Mouse (Mus musculus): ENCODE results near the gene Morc3. TPM values are rescaled to one million over a fixed set of nuclear protein-coding genes. Genes with fewer than 3 reads are reported as not detected.
A peak's percentile ranks its signal among the peaks of the same experiment; 100 is the strongest.

The Morc3 gene
- total RNA-seq, 2 experiments from 2014 or later: 24.5 to 24.7 TPM

GRCm38 (mm10) chr16:93917712-93918678 is 86.1 kb downstream of the Morc3 start:
- Histone ChIP-seq H3K27ac (no peak overlapping the region), H3K4me3 (no peak overlapping the region)
- intact Hi-C loops (cut with DNase I): loop anchor here (5.0 to 10.0 kb wide), 2 partner anchors 233 to 339 kb away; partner anchors contain the start of gene Cbr3
- DNase-seq (ENCODE audit: extremely low spot score in 1 of 2, low spot score in 2 of 2): peak; percentile 77 to 86
- TF ChIP-seq CTCF (IDR thresholded peaks at IDR 0.05): peak; percentile 80

GRCm38 (mm10) chr16:93918679-93919060 is 86.7 kb downstream of the Morc3 start:
- Histone ChIP-seq H3K4me3 (no peak overlapping the region), H3K27ac (no peak overlapping the region)
- no peak for DNase-seq (ENCODE audit: extremely low spot score in 1 of 2, low spot score in 2 of 2)
- intact Hi-C loops (cut with DNase I): loop anchor here (5.0 to 10.0 kb wide), 2 partner anchors 234 to 339 kb away; partner anchors contain the start of gene Cbr3
- TF ChIP-seq CTCF (IDR thresholded peaks at IDR 0.05): no peak

- intact Hi-C loops (cut with DNase I): loop anchor here (5.0 to 10.0 kb wide), 2 partner anchors 234 to 338 kb away; partner anchors contain the start of gene Cbr3
- no peak for TF ChIP-seq CTCF (IDR thresholded peaks at IDR 0.05)
- H3K4me3 ChIP-seq: no peak overlapping the region
Measured at GRCm38 (mm10) chr16:93919189-93919588, 87.3 kb downstream of the Morc3 start.

GRCm38 (mm10) chr16:93920673-93921072 is 88.8 kb downstream of the Morc3 start:
- no peak for DNase-seq (ENCODE audit: extremely low spot score in 1 of 2, low spot score in 2 of 2)
- no peak for TF ChIP-seq CTCF (IDR thresholded peaks at IDR 0.05)
- intact Hi-C loops (cut with DNase I): no loop called here
- H3K27ac ChIP-seq: no peak overlapping the region
- H3K4me3 ChIP-seq: no peak overlapping the region

More at GRCm38 (mm10) chr16:93919189-93919588, 87.3 kb downstream of the Morc3 start:
- H3K27ac ChIP-seq: no peak overlapping the region
- no peak for DNase-seq (ENCODE audit: extremely low spot score in 1 of 2, low spot score in 2 of 2)

DNA sequence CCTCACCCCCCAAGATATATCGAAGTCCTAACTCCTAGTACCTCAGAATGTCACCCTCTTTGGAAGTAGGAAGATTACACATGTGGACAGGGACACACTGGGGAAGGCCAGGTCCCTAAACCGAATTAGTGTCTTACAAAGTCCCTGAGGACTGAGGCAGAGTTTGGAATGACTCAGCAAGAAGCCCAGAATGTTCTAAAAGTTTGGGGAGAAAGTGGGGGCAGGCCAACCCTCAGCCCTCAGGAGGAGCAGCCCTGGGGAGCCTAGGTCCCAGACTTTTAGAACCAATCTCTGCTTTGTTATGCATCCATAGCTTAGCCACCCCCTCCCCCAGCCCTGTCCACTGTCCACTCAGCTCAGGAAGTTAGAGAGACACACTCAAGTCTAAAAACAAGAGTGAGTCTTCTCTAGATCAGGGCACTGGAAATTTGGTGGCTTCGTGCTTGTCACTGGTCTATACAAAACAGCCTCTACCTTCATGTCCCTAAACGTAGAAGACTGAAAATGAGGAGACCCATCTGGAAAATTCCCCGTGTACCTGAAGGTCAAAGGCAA is 91.0 kb downstream of the Morc3 start:
- Histone ChIP-seq H3K4me3 (no peak overlapping the region), H3K27ac (no peak overlapping the region)
- no peak for TF ChIP-seq CTCF (IDR thresholded peaks at IDR 0.05)
- DNase-seq (ENCODE audit: extremely low spot score in 1 of 2, low spot score in 2 of 2): no peak
- intact Hi-C loops (cut with DNase I): no loop called here

DNA sequence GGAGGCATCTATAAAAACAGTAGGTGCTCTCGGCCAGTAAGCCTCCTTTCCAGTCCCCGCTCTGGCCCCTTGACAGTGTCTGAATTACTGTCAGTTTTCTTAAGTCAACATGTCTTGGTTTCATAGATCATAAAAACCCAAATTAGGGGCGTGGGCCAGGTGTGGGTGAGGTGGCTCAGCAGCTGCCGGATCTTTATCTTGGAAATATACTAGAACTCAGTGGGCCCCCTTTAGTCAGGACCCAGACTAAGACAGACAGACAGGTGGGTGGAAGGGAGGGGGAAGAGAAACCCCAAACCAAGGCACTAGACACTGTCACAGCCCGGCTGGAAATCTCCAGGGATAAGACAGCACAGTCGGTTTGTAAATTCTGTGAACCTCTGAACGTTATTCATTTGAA is 91.9 kb downstream of the Morc3 start:
- intact Hi-C loops (cut with DNase I): no loop called here
- TF ChIP-seq CTCF (IDR thresholded peaks at IDR 0.05): no peak
- H3K4me3 ChIP-seq: no peak overlapping the region
- no peak overlapping the region for H3K27ac ChIP-seq
- DNase-seq (ENCODE audit: extremely low spot score in 1 of 2, low spot score in 2 of 2): no peak

Other genes with a start within 250 kb of the Morc3 start
- gene Setd4, start 228.1 kb upstream of the Morc3 start, total RNA-seq (2021): 10 to 100 TPM; 11.4 to 12.7 TPM
- 10 to 100 TPM; 65.2 to 67.1 TPM for gene Cbr1, start 226.3 kb upstream of the Morc3 start, total RNA-seq (2021)
- 1 to 10 TPM; 2.8 to 3.1 TPM for gene Gm5678, start 204.0 kb upstream of the Morc3 start, total RNA-seq (2021)
- 10 to 100 TPM; 16.1 to 16.9 TPM for gene Cbr3, start 148.9 kb upstream of the Morc3 start, total RNA-seq (2021)
- gene Dop1b, start 120.2 kb upstream of the Morc3 start, total RNA-seq (2021): 100 to 1,000 TPM in 1 of 2 experiments, 10 to 100 TPM in 1; 98.5 to 117 TPM
- gene Chaf1b, start 51.8 kb downstream of the Morc3 start, total RNA-seq (2021): 1 to 10 TPM in 1 of 2 experiments, under 1 TPM in 1; 0.79 to 1.0 TPM
- 1 to 10 TPM in 1 of 2 experiments, under 1 TPM in 1; 0.63 to 1.0 TPM for gene Cldn14, start 176.7 kb downstream of the Morc3 start, total RNA-seq (2021)

Data from left cerebral cortex, adult 2 months (tissue).